Mouse (Mus musculus) liver, embryonic 12.5 days (tissue): ENCODE measurements around the gene Dstn. TPM values are rescaled to one million over a fixed set of nuclear protein-coding genes. Genes with fewer than 3 reads are reported as not detected.

Experiments
- ATAC-seq: fragments of 200-750 bp; cut with Nextera tagmentation; 2 replicates; pipeline ENCODE4 v1.8.0; 2017; ENCODE audit warnings: moderate number of reproducible peaks, mild to moderate bottlenecking, moderate library complexity
- H3K27ac ChIP-seq: fragments of 300-500 bp; sonication (generic); 2 replicates; pipeline ENCODE4 v1.5.1; 2016; ENCODE audit warnings: mild to moderate bottlenecking
- H3K27me3 ChIP-seq: fragments of 300-500 bp; sonication (generic); replicated peaks from 2 replicates; pipeline ENCODE4 v1.6.1; 2016; ENCODE audit warnings: mild to moderate bottlenecking, moderate library complexity
- H3K36me3 ChIP-seq: fragments of 300-500 bp; sonication (generic); 2 replicates; pipeline ENCODE4 v1.6.1; 2016; ENCODE audit warnings: mild to moderate bottlenecking, moderate library complexity
- H3K4me1 ChIP-seq: fragments of 300-500 bp; sonication (generic); 2 replicates; pipeline ENCODE4 v1.6.1; 2016
- H3K4me2 ChIP-seq: fragments of 300-500 bp; sonication (generic); 2 replicates; pipeline ENCODE4 v1.6.1; 2016; ENCODE audit warnings: mild to moderate bottlenecking, moderate library complexity
- H3K4me3 ChIP-seq: fragments of 300-500 bp; sonication (generic); 2 replicates; pipeline ENCODE4 v1.5.1; 2016; ENCODE audit warnings: mild to moderate bottlenecking, moderate library complexity
- H3K9ac ChIP-seq: fragments of 300-500 bp; sonication (generic); 2 replicates; pipeline ENCODE4 v1.6.1; 2016; ENCODE audit warnings: mild to moderate bottlenecking, moderate library complexity
- H3K9me3 ChIP-seq: fragments of 300-500 bp; sonication (generic); replicated peaks from 2 replicates; pipeline ENCODE4 v1.6.1; 2016; ENCODE audit warnings: mild to moderate bottlenecking, moderate library complexity
- WGBS: fragments of 180-500 bp; shearing (Covaris S2); methylation state at CpG from one replicate; pipeline ENCODE4 v1.1.7; 2016; ENCODE audit not compliant: insufficient replicate concordance; 5-methylcytosine and 5-hydroxymethylcytosine counted together
- polyA plus RNA-seq: library from polyadenylated mRNA; unstranded; fragments of >200 nt; fragmentation: Nextera tagmentation; extraction: Ambion mirVana; gene quantifications from 2 replicates; pipeline ENCODE4 v1.2.1, GENCODE M21; 2016

Gene Dstn
- polyA plus RNA-seq, 1 experiment from 2014 or later, result 136 TPM

GRCm38 (mm10) chr2:143991964-143992672 is 77.0 kb downstream of the Dstn start:
- Histone ChIP-seq H3K4me2 (no peak overlapping the region), H3K27ac (no peak overlapping the region), H3K9ac (no peak overlapping the region), H3K4me3 (no peak overlapping the region), H3K4me1 (peaks cover 27% of the 10 kb centered on the region), H3K36me3 (peaks cover 29% of the 10 kb centered on the region), H3K27me3 (no peaks in the 10 kb centered on the region), H3K9me3 (no peaks in the 10 kb centered on the region)
- no peak for ATAC-seq
- 82% methylated on average over 7 of the region's 7 CpGs for WGBS

Other genes starting within 250 kb of the Dstn start
- 0.33 and 0.45 TPM in 2 replicates for gene Bfsp1, start 52.1 kb upstream of the Dstn start, polyA plus RNA-seq
- 59.8 and 60.8 TPM in 2 replicates for gene Rrbp1, start 95.9 kb downstream of the Dstn start, polyA plus RNA-seq
- not detected in 2 replicates for gene Banf2, start 117.7 kb downstream of the Dstn start, polyA plus RNA-seq